Mouse (Mus musculus): ENCODE measurements around the gene Use1. TPM values are rescaled to one million over a fixed set of nuclear protein-coding genes. Genes with fewer than 3 reads are reported as not detected.

Use1 gene
- total RNA-seq, 2 experiments from 2014 or later: 129 to 147 TPM

DNA sequence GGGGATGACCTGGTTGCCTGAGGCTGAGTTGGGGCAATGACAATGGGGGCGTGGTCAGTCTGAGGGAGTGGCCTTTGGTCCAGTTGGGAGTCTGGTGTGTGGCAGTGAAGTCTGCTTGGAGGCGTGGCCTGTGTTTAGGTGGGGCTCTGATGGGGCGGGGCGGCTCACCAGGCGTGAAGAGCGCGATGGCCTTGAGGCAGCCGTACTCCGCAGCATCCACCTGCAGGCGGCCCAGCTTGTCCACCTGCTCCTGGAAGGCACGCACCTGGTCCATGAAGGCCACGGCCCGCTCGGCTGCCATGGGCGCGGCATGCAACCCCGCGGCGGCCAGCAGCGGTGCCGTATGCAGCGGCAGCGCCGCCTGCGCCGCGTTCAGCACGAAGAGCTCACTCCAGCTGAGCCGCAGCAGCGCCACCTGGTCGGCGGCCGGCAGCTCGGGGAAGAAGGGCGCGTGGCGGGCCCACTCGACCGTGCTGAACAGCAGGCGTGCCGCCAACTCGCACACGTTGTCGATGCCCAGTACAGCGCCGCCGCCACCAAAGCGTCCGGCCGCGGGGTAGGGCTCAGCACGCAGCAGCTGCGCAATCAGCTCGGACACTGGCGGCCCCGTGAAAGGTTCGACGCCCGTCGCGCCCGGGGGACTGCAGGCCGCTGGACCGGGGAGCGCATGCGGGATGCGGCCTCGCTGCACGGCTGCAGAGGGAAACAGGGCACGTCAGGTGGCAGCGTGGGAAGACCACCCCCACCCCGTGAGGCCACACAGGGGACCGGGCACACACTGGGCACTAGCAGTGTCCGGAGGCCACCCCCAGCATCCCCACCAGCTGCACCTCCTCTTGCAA, 9.2 kb downstream of the Use1 start:
- ATAC-seq (replicated peaks; ENCODE audit: low FRiP score, low TSS enrichment, poor library complexity, severe bottlenecking): peak; percentile 21

- no peak for ATAC-seq (replicated peaks; ENCODE audit: low FRiP score, low TSS enrichment, poor library complexity, severe bottlenecking)
Measured at GRCm38 (mm10) chr8:71376423-71377030, 9.9 kb downstream of the Use1 start.

- ATAC-seq (replicated peaks; ENCODE audit: low FRiP score, low TSS enrichment, poor library complexity, severe bottlenecking): no peak
Measured at GRCm38 (mm10) chr8:71379008-71379407, 12.4 kb downstream of the Use1 start.

GRCm38 (mm10) chr8:71379512-71380075, 12.9 kb downstream of the Use1 start:
- no peak for ATAC-seq (replicated peaks; ENCODE audit: low FRiP score, low TSS enrichment, poor library complexity, severe bottlenecking)

DNA sequence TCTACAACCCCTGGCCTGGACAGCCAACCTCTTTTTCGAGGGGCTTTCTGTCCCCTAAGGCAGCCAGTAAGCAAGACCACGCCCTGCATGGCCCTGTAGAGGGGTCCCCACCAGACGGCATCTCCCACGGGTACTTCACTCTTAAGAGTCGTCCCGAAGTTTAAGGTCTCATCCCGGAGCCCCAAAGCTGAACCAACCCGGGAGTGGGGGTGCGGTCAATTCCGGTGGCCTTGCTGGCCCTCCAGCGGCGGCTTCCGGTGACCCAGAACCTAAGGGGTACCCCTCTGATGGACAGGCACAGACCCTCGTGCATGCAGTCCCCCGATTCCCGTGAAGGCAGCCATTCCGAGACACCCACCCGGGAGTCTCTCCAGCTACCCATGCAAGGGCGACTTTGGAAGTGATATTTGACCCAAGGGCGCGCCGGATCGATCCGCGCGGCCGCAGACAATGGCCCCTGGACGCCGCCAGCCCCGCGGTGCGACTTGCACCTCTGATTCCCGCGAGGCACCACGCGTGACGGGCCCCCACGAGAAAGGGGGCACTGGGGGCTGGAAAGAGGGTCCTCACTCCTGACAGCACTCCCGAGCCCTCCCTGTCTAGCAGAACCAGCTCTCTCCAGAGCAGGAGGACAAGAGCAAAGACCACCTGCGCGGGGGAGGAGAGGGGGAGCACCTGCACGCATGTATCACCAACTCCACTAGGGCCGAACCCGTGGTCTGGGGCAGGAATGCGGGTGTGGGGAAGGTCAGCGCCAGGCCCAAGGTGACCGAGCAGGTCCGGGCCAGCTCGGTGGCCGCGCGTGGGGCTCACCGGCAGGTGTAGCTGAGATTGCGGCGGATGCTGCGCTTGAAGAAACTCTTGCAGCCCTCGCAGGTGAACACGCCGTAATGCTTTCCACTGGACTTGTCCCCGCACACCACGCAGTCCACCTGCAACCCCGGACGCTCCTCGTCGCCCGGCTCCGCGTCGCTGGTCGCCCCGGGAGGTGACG, 13.8 kb downstream of the Use1 start:
- ATAC-seq (replicated peaks; ENCODE audit: low FRiP score, low TSS enrichment, poor library complexity, severe bottlenecking): no peak

GRCm38 (mm10) chr8:71381421-71381970, 14.8 kb downstream of the Use1 start, which contains the start of gene Nr2f6:
Nr2f6 (minus strand) TSS chr8:71381960.
- ATAC-seq (replicated peaks; ENCODE audit: low FRiP score, low TSS enrichment, poor library complexity, severe bottlenecking): no peak

- 0 out of 2 replicates have a peak, but pooled peaks have one; percentile 32 for ATAC-seq (replicated peaks; ENCODE audit: low FRiP score, low TSS enrichment, poor library complexity, severe bottlenecking)
Measured at GRCm38 (mm10) chr8:71381971-71382961, 15.6 kb downstream of the Use1 start.

DNA sequence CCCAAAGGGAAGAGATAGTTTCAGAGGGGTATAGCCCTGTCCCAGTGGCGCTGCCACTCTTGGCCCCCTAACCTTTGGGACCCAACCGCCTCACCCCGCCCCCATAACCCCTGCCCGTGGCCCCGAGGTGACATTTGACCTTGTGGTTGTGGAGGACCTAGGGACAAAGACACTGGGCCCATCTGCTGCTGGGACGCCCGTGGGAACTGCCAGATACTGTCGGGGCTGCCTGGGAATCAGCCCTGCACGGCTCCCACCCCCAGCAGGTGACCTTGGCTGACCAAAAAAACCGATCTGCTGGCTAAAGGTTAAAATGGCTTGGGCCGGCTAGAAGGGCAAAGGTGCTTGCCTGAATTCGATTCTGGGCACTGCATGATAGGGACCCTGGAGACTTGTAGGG, 16.7 kb downstream of the Use1 start:
- no peak for ATAC-seq (replicated peaks; ENCODE audit: low FRiP score, low TSS enrichment, poor library complexity, severe bottlenecking)

GRCm38 (mm10) chr8:71383860-71384259, 17.2 kb downstream of the Use1 start:
- ATAC-seq (replicated peaks; ENCODE audit: low FRiP score, low TSS enrichment, poor library complexity, severe bottlenecking): no peak

GRCm38 (mm10) chr8:71385212-71385835, 18.7 kb downstream of the Use1 start:
- no peak for ATAC-seq (replicated peaks; ENCODE audit: low FRiP score, low TSS enrichment, poor library complexity, severe bottlenecking)

DNA sequence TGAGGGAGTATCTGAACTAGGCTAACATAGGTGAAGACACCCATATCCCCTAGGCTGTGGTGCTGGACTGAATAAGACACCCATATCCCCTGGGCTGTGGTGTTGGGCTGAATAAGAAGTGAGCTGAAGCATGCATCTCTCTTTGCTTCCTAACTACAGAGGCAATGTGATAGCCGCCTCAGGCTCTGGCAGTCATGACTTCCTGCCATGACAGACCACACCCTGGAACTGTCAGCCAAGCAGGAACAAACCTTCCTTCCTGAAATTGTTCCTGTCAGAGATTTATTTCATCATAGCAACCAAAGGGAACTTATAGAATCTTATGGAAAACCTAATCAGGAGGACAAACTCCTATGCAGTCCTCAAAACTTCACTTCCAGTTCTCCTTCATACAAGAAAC, 21.6 kb downstream of the Use1 start:
- ATAC-seq (replicated peaks; ENCODE audit: low FRiP score, low TSS enrichment, poor library complexity, severe bottlenecking): no peak

DNA sequence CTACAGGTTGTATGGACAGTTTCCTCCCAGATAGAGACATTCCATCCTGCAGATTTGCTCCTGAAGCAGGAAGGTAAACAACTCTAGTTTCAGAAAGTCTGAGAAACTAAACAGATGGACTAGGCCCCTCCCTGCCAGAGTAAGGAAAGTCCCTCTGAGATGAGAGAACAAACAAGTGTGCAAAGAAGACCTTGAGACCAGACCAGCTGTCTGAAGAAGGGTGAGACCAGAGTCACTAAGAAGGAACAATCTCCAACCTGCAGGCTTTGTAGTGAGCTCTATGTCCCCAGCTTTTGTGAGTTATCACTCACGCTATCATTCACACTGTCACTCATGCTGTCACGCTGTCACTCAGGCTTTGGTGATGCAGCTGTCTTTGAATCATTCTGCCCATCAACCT, 25.0 kb downstream of the Use1 start:
- no peak for ATAC-seq (replicated peaks; ENCODE audit: low FRiP score, low TSS enrichment, poor library complexity, severe bottlenecking)

GRCm38 (mm10) chr8:71392391-71392790, 25.7 kb downstream of the Use1 start:
- no peak for ATAC-seq (replicated peaks; ENCODE audit: low FRiP score, low TSS enrichment, poor library complexity, severe bottlenecking)

- 0 out of 2 replicates have a peak, but pooled peaks have one; percentile 53 for ATAC-seq (replicated peaks; ENCODE audit: low FRiP score, low TSS enrichment, poor library complexity, severe bottlenecking)
Measured at GRCm38 (mm10) chr8:71392871-71393270, 26.2 kb downstream of the Use1 start.

DNA sequence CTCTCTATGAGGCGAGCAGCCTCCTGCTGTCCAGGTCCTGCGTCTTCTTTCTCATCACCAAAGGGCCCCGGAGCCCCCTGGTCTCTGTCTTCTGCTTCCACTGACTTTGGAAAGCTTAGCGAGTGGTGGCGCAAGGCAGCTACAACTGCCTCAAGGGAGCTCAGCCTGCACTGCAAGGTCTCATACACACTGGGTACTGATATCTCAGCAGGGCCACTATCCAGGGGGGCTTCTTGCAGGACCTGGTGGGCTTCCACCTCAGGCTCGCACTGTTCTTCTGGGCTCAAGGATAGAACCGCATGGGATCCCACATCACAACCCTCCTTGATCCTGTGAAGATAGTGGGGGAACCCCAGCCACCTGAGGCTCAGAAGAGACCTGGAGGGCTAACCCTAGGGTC, 27.8 kb downstream of the Use1 start:
- ATAC-seq (replicated peaks; ENCODE audit: low FRiP score, low TSS enrichment, poor library complexity, severe bottlenecking): no peak

DNA sequence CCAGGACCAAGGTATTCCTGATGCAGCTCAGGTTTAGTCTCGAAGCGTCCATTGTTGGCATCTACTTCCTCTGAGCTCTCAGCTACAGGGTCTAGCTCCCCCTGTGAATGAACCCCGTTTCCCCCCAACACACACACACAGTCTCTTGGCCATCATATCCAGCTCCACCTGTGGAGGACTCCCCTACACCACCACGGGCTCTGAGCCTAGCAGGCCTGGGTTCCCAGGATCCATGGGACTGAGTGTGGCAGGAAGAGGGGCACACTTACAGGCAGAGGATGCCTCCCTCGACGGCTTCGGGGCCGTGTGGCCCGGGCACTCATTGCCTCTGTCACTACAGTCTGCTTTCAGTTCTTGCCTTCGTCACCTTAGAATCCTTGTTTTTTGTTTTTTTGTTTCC, 28.4 kb downstream of the Use1 start:
- ATAC-seq (replicated peaks; ENCODE audit: low FRiP score, low TSS enrichment, poor library complexity, severe bottlenecking): no peak

DNA sequence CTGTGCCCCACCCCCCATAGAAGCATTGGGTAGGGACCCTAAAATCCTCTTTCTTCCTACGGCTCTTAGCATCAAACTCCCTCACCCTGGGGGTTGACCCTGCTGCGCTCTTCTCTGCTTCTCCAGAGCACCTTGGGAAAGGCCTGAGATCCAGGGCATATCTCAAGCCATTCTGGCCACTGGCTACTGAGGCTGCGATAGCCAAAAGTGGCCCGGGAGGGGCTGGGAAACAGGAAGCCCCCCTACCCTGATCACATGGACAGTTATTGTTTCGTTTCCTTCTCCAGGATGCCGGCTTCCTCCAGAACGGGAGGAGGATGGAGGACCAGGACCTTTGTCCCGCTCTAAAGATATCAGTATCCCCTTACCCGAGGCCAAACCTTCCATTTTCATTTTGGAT, 29.0 kb downstream of the Use1 start, which contains the start of gene Ushbp1:
Gene Ushbp1 (minus strand): TSS at position 174 of the 400 bp plus-strand sequence.
- ATAC-seq (replicated peaks; ENCODE audit: low FRiP score, low TSS enrichment, poor library complexity, severe bottlenecking): no peak
